In genomic region chr8:126267118-126267517, GRCm38 (mm10) we compare ENCODE assay signal across 10 mouse cellular contexts. TPM values are rescaled to one million over a fixed set of nuclear protein-coding genes. Genes with fewer than 3 reads are reported as not detected.
DNase-seq lines count a peak whose midpoint lies in the region; ATAC-seq and TF ChIP-seq lines count a peak whose summit lies in the region.
"Had no signal": no experiment of that assay in that cellular context is flagged by ENCODE, and none has a peak within 500 bp of the region (broad histone marks: within the 10 kb centered on the region; RNA-seq: fewer than 3 reads in every experiment).

No protein-coding gene starts in this region.

- peak; percentile 43 for DNase-seq in kidney, adult 2 months
- no peak for DNase-seq in MEL (ENCODE audit: low read depth, low spot score)
- peak; percentile 40 to 43 for DNase-seq in cerebellum, adult 18-20 months
- no peak for DNase-seq in liver, postnatal 0 days
- no peak for DNase-seq in frontal cortex, postnatal 14 days (ENCODE audit: low spot score in 2 of 2)
- DNase-seq in urinary bladder, postnatal 14 days (ENCODE audit: low spot score) = no peak
- no peak for DNase-seq in left cerebral cortex, adult 8-10 months (ENCODE audit: low spot score in 2 of 2)

- H3K36me3 ChIP-seq in kidney, adult 2 months (ENCODE audit: control insufficient read depth, insufficient read depth, low read length) = no peaks in the 10 kb centered on the region
- H3K36me3 ChIP-seq in kidney, embryonic 14.5 days (ENCODE audit: control insufficient read depth, insufficient read depth, low read length) = no peaks in the 10 kb centered on the region
- H3K36me3 ChIP-seq in MEL (ENCODE audit: control insufficient read depth in 1 of 2, insufficient read depth in 2 of 2, low read length in 2 of 2) = no peaks in the 10 kb centered on the region
- no peaks in the 10 kb centered on the region for H3K36me3 ChIP-seq in liver, postnatal 0 days (replicated peaks; ENCODE audit: insufficient read depth, low read length)
- H3K36me3 ChIP-seq: embryonic facial prominence, embryonic 15.5 days; limb, embryonic 13.5 days had no signal

- WGBS in kidney, adult 2 months = 22% methylated on average over 8 of the region's 8 CpGs
- WGBS in kidney, embryonic 14.5 days = 41% methylated on average over 8 of the region's 8 CpGs
- 16% methylated on average over 8 of the region's 8 CpGs for WGBS in liver, postnatal 0 days (ENCODE audit: insufficient replicate concordance)

- H3K27me3 ChIP-seq in kidney, adult 2 months (replicated peaks; ENCODE audit: control insufficient read depth, insufficient read depth, low read length) = no peaks in the 10 kb centered on the region
- H3K27me3 ChIP-seq in kidney, embryonic 14.5 days (ENCODE audit: control insufficient read depth, insufficient read depth, low read length) = no peaks in the 10 kb centered on the region
- H3K27me3 ChIP-seq in MEL (ENCODE audit: control insufficient read depth in 1 of 2, insufficient read depth in 2 of 2, low read length in 2 of 2) = no peaks in the 10 kb centered on the region
- no peaks in the 10 kb centered on the region for H3K27me3 ChIP-seq in liver, postnatal 0 days (ENCODE audit: insufficient read depth, low read length)
- H3K27me3 ChIP-seq: embryonic facial prominence, embryonic 15.5 days; limb, embryonic 13.5 days had no signal

- TF ChIP-seq EP300 in MEL (IDR thresholded peaks at IDR 0.05; ENCODE audit: low read depth in 1 of 2, low read length in 2 of 2) = no peak
- no peak for TF ChIP-seq EP300 in liver, postnatal 0 days (IDR thresholded peaks at IDR 0.05; ENCODE audit: low read depth)

- no peak overlapping the region for H3K4me3 ChIP-seq in kidney, adult 2 months (ENCODE audit: insufficient read depth, low read depth, low read length)
- no peak overlapping the region for H3K4me3 ChIP-seq in kidney, embryonic 14.5 days (ENCODE audit: low read length)
- H3K4me3 ChIP-seq in MEL (ENCODE audit: control insufficient read depth in 1 of 2, insufficient read depth in 1 of 2, low read depth in 2 of 2, low read length in 2 of 2) = no peak overlapping the region
- no peak overlapping the region for H3K4me3 ChIP-seq in liver, postnatal 0 days (ENCODE audit: low read depth, low read length)
- H3K4me3 ChIP-seq: embryonic facial prominence, embryonic 15.5 days; limb, embryonic 13.5 days had no signal

- no peaks in the 10 kb centered on the region for H3K9me3 ChIP-seq in kidney, embryonic 14.5 days (ENCODE audit: control insufficient read depth, low read length)
- H3K9me3 ChIP-seq in MEL (replicated peaks; ENCODE audit: insufficient read depth, low read length) = no peaks in the 10 kb centered on the region
- H3K9me3 ChIP-seq in liver, postnatal 0 days (ENCODE audit: low read length) = no peaks in the 10 kb centered on the region
- H3K9me3 ChIP-seq: embryonic facial prominence, embryonic 15.5 days; limb, embryonic 13.5 days had no signal

- no peak for ATAC-seq in kidney, embryonic 14.5 days (ENCODE audit: low FRiP score, low TSS enrichment)
- no peak for ATAC-seq in liver, postnatal 0 days

- TF ChIP-seq RAD21 in MEL (IDR thresholded peaks at IDR 0.05; ENCODE audit: low read depth, low read length) = peak; percentile 5

- TF ChIP-seq CTCF in kidney, adult 2 months (conservative IDR thresholded peaks at IDR 0.05; ENCODE audit: insufficient read depth, insufficient read length, low read depth, low read length) = peak; percentile 69
- TF ChIP-seq CTCF in MEL (IDR thresholded peaks at IDR 0.05 in 2 of 3, conservative IDR thresholded peaks at IDR 0.05 in 1 of 3; ENCODE audit: control insufficient read depth in 1 of 3, insufficient read depth in 1 of 3, low read depth in 2 of 3, low read length in 3 of 3, poor library complexity in 1 of 3, severe bottlenecking in 1 of 3) = peak in 2 of 3 experiments; percentile 9 to 26; a peak in 1 of 6 replicates
- peak; percentile 72 for TF ChIP-seq CTCF in liver, postnatal 0 days (IDR thresholded peaks at IDR 0.05; ENCODE audit: low read depth)

- TF ChIP-seq POLR2A in kidney, adult 2 months (IDR thresholded peaks at IDR 0.05; ENCODE audit: low read depth, low read length) = no peak
- no peak for TF ChIP-seq POLR2A in MEL (IDR thresholded peaks at IDR 0.05; ENCODE audit: control insufficient read depth in 1 of 2, insufficient read depth in 1 of 2, low read depth in 1 of 2, low read length in 2 of 2, poor library complexity in 1 of 2)

- no peaks in the 10 kb centered on the region for H3K4me1 ChIP-seq in kidney, adult 2 months (ENCODE audit: control insufficient read depth, insufficient read depth, low read length)
- H3K4me1 ChIP-seq in kidney, embryonic 14.5 days (ENCODE audit: control insufficient read depth, insufficient read depth, low read length) = no peaks in the 10 kb centered on the region
- no peaks in the 10 kb centered on the region for H3K4me1 ChIP-seq in MEL (ENCODE audit: control insufficient read depth in 1 of 2, insufficient read depth in 2 of 2, low read length in 2 of 2)
- H3K4me1 ChIP-seq in liver, postnatal 0 days (ENCODE audit: insufficient read depth) = no peaks in the 10 kb centered on the region
- H3K4me1 ChIP-seq: embryonic facial prominence, embryonic 15.5 days; limb, embryonic 13.5 days had no signal

- H3K27ac ChIP-seq in kidney, adult 2 months (ENCODE audit: insufficient read depth, low read depth, low read length) = no peak overlapping the region
- H3K27ac ChIP-seq in kidney, embryonic 14.5 days (ENCODE audit: low read depth, low read length) = no peak overlapping the region
- H3K27ac ChIP-seq in MEL (ENCODE audit: control insufficient read depth, low read depth, low read length) = no peak overlapping the region
- no peak overlapping the region for H3K27ac ChIP-seq in liver, postnatal 0 days (ENCODE audit: low read depth)
- H3K27ac ChIP-seq: embryonic facial prominence, embryonic 15.5 days; limb, embryonic 13.5 days had no signal

- H3K9ac ChIP-seq in kidney, embryonic 14.5 days (ENCODE audit: low read depth, low read length) = no peak overlapping the region
- H3K9ac ChIP-seq in MEL (ENCODE audit: control insufficient read depth, low read depth, low read length, poor library complexity, severe bottlenecking) = no peak overlapping the region
- H3K9ac ChIP-seq in liver, postnatal 0 days (replicated peaks) = no peak overlapping the region
- H3K9ac ChIP-seq: embryonic facial prominence, embryonic 15.5 days; limb, embryonic 13.5 days had no signal

- H3K79me2 ChIP-seq in MEL (ENCODE audit: control insufficient read depth, insufficient read depth, low read length, poor library complexity) = no peaks in the 10 kb centered on the region

- no peak overlapping the region for H3K4me2 ChIP-seq in kidney, embryonic 14.5 days (replicated peaks; ENCODE audit: low read depth, low read length)
- H3K4me2 ChIP-seq in liver, postnatal 0 days (ENCODE audit: low read depth, low read length) = no peak overlapping the region
- H3K4me2 ChIP-seq: embryonic facial prominence, embryonic 15.5 days; limb, embryonic 13.5 days had no signal

TF ChIP-seq in MEL, 35 proteins besides CTCF, POLR2A, EP300 and RAD21:
- no peak for TF ChIP-seq UBTF (IDR thresholded peaks at IDR 0.05; ENCODE audit: borderline replicate concordance, insufficient read depth, low read depth, low read length)
- no peak for TF ChIP-seq RCOR1 (IDR thresholded peaks at IDR 0.05; ENCODE audit: low read depth, low read length)
- no peak for TF ChIP-seq ZKSCAN1 (IDR thresholded peaks at IDR 0.05; ENCODE audit: low read depth, low read length)
- no peak for TF ChIP-seq USF2 (IDR thresholded peaks at IDR 0.05; ENCODE audit: borderline replicate concordance in 1 of 2, insufficient read depth in 1 of 2, low read depth in 1 of 2, low read length in 2 of 2)
- no peak for TF ChIP-seq CHD1 (IDR thresholded peaks at IDR 0.05; ENCODE audit: low read depth, low read length)
- TF ChIP-seq SIN3A (IDR thresholded peaks at IDR 0.05; ENCODE audit: low read length) = no peak
- TF ChIP-seq MYC (IDR thresholded peaks at IDR 0.05; ENCODE audit: low read depth, low read length) = no peak
- no peak for TF ChIP-seq MYB (IDR thresholded peaks at IDR 0.05; ENCODE audit: low read depth, low read length)

RNA-seq across cellular contexts. Expression of gene Slc35f3, which starts 31.2 kb away (rescaled TPM):
- 8.5 and 9.1 TPM in 2 replicates for polyA plus RNA-seq in kidney, adult 2 months (2012; rRNA removed)
- 0.30 and 0.83 TPM in 2 replicates for polyA plus RNA-seq in kidney, embryonic 14.5 days (2014; fragmentation: Nextera tagmentation; extraction: Ambion mirVana)
- not detected in 2 replicates for total RNA-seq in MEL (2012; rRNA removed)
- not detected for polyA plus RNA-seq in MEL (2012; ENCODE audit: insufficient read depth in 1 of 2, insufficient read length in 2 of 2, low read depth in 1 of 2, low replicate concordance in 2 of 2, missing spikeins in 1 of 2)
- not detected in 2 replicates for polyA plus RNA-seq in liver, postnatal 0 days (2015; fragmentation: Nextera tagmentation; extraction: Ambion mirVana)
- total RNA-seq in left cerebral cortex, adult 8-10 months (2022) = 10 to 100 TPM; 33.6 to 40.5 (median 36.6) TPM

Comparison
In these comparisons a context has a peak if more than half of its experiments do, and no peak if none do; other contexts are left out.
1. DNase-seq: peak in kidney, adult 2 months (single experiment) and cerebellum, adult 18-20 months (2 of 2); none in MEL (single experiment), liver, postnatal 0 days (single experiment), frontal cortex, postnatal 14 days (0 of 2), urinary bladder, postnatal 14 days (single experiment) and left cerebral cortex, adult 8-10 months (0 of 2).
2. CTCF ChIP-seq: peak in every context shown above with its lines; median percentile 72 in liver, postnatal 0 days; 69 in kidney, adult 2 months; 18 in MEL.